Mouse (Mus musculus) lung, postnatal 10 days (tissue): Measurements from ENCODE around the gene Igf2.

Source experiments
- DNase-seq: peaks from one replicate; pipeline ENCODE4 v3.0.0; 2021

The Igf2 gene

DNA sequence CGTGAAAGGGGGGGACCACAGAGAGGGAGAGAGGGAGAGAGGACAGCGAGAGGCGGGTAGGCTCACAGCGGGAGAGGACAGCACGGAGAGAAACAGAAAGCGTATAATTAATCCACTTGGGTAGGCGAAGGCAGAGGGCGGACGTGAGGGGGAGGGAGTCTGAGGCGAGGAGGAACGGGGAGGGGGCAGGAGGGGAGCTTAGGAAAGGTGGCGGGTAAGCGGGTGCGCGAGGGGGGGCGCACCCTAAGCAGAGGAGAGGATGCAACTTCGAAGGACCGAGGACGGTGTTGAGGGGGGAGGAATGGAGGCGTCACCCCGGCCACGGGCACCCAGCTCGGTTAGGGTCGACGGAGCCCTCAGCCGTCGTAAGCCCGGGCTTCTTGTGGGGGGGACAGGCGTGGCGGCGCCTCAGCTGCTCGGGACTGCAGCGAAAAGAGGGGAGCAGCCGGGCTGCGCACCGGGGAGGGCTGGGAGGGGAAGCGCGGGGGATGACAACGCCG is 7.9 kb downstream of the Igf2 start:
- DNase-seq: peak; percentile 17

DNA sequence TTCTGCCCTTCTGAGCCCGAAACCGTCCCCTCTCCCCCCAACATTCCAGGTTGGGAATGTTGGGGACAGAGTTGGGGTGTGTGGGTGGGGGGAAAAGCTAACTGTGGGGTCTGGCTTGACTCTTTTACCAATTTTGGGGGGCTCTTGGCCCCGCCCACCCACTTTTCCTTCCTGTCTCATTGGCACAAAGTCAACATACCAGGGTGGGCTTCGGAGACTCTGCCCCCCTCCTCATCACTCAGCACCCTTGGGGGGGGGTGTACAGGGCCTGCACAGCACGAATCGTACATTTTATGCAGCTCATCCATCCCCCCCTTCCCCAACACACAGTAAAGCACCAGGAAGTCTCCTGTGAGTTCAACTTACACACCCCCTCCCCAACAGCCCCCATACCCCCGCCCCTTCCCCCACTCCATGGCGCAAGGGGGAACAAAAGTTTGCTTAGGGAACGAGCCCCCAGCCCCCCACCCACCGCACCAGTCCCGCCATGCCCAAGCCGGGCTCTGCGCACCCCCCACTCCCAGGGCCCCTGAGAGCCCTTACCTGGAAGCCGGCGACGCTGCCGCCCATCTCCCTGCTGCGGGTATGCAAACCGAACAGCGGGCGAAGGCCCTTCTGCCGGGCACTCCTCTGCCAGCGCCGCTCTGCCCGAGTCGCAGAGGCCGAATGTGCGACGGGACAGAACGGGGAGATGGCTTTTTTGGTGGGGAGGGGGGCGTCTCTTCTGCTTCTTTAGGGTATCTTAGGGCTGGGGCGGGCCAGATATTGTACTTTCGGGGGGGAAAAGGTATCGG is 8.6 kb downstream of the Igf2 start:
- no peak for DNase-seq

DNA sequence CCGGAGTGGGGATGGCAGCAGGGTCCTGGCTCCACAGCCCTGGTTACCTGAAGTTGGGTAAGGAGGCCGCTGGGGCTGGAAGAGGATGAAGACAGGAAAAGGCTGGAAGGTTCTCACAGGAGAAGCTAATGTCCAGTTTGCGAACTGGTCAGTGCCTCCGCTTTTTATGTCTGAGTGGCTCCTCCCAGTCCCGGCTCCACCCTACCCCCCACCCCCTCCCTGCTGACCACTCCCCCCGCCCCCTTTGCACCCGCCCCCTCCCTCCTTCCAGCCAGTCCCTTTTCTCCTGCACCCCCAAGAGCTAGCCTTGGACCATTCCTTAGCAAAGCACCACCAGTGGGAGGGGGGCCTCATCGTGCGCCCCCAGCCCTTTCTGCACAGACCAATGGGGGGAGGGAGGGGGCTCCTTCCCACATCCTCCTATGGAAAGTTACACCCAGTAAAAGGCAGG is 9.2 kb downstream of the Igf2 start:
- DNase-seq: peak; percentile 13

DNA sequence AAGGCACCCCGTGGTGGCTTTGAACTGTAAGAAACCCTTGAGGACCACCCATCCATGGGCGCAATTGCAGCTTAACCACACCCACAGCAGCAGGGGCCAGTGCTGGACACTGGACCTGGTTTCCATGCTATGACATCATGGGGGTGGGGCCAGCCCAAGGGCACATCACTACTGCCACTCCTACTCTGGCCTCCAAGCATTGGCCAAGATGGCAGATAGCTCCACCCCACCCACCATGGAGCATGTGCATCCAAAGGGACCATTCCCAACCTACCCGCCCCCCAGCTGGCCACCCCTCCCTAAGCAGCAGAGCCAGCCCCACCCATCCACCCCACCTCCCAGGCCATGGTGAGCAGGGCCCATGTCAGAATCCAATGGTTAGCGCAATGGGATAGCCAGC is 10.6 kb downstream of the Igf2 start:
- no peak for DNase-seq

DNA sequence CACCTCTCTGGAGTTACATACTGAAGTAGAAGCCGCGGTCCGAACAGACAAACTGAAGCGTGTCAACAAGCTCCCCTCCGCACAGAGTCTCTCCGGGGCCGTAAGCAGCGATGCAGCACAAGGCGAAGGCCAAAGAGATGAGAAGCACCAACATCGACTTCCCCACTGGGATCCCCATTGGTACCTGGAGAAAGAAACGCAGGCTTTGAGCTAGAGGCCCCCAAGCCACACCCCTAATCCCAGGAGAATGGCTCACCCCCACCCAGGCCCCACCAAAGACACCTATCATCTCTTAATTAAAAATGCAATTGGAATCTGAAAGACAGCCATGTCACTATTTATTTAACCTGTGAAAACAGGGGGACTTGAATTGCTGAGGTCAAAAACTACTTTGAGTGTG is 11.0 kb downstream of the Igf2 start:
- no peak for DNase-seq

DNA sequence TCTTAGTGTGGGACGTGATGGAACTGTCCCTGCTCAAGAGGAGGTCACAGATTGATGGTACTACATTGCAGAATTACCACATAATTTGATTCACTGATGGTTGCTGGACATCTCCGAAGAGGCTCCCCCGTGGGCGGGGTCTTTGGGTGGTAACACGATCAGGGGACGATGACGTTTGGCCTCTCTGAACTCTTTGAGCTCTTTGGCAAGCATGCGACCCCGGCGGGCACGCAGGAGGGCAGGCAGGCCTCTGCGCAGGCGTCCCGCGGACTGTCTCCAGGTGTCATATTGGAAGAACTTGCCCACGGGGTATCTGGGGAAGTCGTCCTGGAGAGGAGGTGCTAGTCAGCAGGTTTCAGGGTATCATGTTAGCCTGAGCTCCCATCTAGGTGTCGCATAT is 12.9 kb downstream of the Igf2 start:
- no peak for DNase-seq

DNA sequence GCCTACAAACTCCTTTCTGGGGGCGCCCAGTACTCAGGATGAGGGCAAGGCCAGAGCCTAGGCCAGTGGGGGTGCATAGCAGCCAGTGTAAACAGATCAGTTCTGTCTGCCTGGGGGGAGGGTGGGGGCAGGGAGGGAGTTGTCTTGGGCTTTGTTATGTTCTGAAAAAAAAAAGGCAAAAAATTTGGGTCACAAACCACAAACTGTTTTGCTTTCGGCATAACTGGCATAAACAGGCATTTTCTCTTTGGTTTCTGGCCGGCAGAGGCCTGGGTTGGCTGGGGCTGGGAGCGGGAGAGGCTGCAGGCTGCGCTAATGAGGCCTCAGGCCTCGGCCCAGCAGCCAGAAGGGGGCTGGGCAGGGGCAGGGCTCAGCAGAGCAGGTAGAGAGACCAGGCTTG is 19.9 kb downstream of the Igf2 start:
- DNase-seq: no peak

DNA sequence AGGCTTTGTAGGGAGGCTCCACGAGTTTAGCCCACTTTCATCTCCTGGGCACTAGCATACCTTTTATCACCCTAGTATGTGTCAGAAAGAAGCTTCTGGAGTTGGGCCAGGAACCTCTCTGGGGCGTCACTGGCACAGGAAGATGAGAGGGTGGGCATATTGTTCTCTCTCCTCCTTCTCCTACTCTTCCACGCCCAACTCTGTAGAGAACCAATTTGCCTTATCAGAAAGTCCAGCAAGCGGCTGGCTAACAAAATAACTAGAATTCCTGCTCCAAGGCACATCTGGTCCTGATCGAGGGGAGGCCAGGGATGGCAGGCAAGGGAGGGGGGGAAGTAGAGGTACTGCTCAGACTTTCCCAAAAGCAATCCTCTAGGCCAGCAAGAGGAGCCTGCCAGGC is 21.6 kb downstream of the Igf2 start:
- no peak for DNase-seq

DNA sequence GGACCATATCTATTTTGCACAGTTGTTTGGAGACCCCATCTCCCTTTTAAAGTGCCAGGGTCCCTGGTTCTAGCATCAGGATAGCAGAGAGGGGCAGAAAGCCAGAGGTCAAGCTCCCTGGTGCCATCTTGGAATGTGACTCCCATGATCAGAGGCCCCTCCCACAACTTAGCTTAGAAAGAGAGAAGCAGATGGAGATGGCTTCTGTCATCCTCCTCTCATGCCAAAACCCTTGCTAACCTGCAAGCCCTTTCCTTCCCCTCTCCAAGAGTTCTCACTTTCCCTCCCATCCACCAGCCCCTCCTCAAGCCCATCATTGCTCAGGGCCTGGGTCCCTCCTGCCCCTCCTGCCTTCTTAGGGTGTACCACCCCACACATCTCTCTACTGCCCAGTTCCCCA is 30.4 kb downstream of the Igf2 start:
- no peak for DNase-seq

DNA sequence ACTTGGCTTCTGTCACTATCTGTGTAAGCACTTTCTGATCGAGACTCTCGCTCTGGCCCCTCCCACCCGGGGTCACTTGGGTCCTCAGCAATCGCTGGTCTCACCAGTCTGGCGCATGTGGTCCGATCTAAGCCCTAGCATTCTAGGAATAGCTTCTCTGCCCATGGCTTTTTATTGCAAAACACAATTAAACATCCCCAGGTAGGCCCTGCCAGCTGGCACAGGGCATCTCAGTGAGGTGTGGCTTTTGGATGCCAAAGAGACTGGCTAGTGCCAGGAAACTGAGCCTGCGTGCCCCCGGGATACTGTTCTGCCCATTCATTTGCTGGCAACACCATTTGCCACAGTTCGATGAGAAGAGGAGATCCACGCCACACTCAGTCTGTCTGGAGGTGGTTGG is 35.9 kb downstream of the Igf2 start:
- DNase-seq: no peak

DNA sequence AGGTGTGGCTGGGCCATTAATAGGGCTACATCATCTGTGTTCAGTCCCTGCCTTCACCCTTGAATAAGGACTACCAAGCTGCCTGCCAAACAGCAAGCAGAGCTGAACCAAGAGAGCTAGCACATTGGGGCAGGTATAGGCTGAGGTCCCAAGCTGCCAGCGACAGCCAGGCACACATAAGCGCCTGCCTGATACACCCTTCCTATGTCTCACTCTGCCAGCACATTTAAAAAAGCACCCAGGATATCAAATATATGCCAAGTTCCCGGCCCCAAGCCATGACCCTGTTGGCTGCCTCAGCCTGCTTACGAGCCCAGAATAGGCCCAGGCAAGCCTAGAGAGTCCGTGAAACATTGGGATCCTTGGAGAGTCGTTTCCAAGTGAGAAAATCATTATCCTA is 36.8 kb downstream of the Igf2 start:
- DNase-seq: no peak

DNA sequence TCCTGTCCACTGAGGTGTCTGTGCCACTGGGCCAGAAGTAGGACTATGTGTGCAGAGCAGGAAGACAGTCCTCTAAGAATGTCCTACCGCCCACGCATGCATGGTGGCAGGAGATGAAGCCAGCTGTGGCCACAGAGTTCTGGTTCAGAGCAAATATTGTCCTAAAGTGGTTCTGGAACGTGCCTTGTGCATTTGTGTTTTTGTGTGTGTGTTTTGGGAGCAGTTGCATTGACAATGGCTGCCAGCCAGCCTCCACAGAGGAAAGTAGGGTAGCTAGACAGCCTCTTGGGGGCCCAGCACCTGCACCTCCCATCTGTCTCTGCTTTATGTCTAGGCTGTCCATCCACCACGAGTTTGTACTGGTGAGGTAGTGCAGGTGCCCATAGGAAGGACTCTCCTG is 44.4 kb downstream of the Igf2 start:
- DNase-seq: no peak

DNA sequence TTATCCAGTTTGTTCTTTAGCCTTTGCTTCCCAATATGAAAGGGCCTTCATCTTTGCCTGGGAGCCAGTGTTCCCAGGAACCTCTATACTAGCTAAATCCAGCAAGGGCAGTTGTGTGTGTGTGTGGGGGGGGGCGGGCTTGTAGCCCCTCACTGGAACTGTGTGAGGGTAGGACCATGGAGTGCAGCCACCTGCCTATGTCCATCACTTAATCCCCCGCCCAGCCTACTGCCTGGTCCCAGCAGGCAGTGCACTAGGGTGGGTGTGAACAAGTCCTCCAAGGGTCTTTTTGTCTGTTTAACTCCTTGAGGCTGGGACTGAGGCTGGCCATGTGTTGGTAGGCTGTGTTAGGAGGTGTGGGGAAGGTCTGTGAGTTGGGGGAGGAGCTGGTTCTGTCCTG is 53.5 kb downstream of the Igf2 start:
- no peak for DNase-seq

DNA sequence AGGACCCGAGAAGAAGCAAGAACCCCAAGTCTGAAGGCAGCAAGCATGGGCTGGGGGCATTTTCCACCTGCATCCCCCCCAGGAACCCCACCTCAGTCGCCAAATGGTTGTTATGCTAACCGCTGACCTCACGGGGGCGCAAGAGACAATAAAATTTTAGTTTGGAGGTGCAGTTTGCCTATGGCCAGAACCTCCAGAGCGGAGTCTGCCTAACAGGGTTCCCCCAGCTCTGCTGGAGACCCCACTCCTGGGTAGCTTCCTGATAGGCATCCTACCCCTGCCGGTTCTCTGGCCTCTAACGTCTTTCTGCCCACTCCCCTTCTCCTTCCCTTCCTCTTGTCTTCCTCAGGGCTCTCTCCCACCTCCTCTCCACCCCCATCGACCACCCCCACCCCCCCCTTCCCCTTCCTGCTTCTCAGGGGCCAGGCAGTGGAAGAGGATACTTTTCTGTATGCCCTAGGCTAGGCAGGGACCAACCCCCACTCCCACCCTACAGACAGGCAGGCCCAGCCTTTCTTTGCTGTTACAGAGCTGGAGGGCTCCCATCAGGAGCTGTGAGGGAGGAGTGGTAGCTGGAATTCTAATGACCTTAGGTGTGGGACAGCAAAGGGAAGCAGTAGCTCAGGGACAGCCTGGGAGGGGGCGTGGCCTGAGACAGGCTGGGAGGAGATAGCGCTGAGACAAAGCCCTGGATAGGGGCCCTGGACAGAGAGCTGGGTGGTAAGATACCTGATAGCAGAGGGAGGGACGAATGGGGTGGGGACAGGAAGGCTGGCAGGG is 55.8 kb downstream of the Igf2 start:
- DNase-seq: peak; percentile 71

DNA sequence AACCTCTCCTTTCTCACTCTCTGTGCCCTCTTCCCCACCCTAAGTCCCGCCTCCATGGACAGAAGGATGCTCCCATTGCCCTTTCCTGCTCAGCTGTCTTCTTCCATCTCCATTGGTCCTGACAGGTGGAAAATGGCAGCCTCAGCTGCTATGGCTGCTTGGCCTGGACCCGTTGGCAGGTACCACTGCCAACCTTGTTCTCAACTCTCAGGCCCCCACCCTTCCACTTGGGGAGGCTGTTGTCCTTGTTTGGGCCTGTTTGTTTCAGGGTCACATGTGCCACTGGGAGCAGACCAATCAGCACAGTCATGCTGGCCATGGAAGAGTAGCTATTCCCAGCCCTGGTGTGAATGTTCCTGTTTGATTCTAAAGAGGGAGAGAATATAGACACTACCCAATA is 65.7 kb downstream of the Igf2 start:
- no peak for DNase-seq
